Mouse (Mus musculus): Measurements from ENCODE around the gene Tomm20.

GRCm38 (mm10) chr8:126945730-126946163 is at the start of gene Tomm20:
- TF ChIP-seq CTCF (IDR thresholded peaks at IDR 0.05; ENCODE audit: low read depth, low read length) = no peak
- TF ChIP-seq GATA1 (IDR thresholded peaks at IDR 0.05; ENCODE audit: borderline replicate concordance, low read length) = no peak
- no peak for TF ChIP-seq POLR2AphosphoS5 (IDR thresholded peaks at IDR 0.05; ENCODE audit: insufficient replicate concordance, low read depth, low read length)
